Mouse (Mus musculus): Measurements from ENCODE around the gene Dlx5.

Gene Dlx5

DNA sequence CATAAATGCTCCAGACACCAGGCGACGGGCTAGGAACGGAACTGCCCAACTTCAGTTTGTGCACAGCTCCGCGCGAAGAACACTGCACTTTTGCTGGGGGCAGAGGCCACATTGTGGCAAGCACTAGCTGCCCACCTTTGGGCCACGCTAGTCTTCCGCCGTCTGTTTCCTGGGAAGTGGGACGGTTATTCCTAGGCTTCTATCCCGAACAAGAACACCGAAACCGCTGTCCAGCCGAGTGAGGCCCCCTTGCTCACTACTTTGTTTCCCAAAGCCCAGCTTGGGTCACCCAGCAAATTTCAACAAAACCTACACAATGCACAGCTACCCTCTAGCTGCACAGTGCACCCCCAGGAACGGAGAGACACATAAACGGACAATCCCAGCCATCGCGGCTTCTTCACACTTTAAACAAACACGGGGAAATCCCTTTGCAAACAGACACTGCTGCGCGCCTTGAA lies 21.9 kb downstream of the Dlx5 start:
- no peak for DNase-seq (ENCODE audit: low read depth)

- DNase-seq (ENCODE audit: low read depth): no peak
Measured at GRCm38 (mm10) chr6:6859111-6859949, 22.6 kb downstream of the Dlx5 start.

GRCm38 (mm10) chr6:6858571-6858970 lies 23.3 kb downstream of the Dlx5 start:
- DNase-seq (ENCODE audit: low read depth): no peak

DNA sequence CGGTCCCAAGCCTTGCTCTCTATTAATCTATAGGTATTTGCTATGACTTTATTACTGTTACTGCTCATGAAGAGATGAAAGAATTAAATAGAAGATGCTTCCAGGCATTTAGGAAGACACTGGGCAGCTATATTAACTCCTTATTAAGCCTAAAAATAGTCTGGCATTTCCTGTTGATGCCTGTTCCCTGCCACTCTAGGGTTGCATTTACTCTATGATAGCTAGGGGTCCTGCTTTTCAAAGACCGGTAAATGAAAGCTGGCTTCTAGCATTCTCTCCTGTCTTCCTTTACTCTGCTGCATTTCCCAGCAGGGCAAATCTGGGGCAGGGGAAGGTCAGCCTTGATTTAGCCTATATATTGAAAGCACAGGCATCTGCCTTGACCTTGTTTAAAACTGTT lies 24.1 kb downstream of the Dlx5 start:
- no peak for DNase-seq (ENCODE audit: low read depth)

GRCm38 (mm10) chr6:6856881-6857280 lies 25.0 kb downstream of the Dlx5 start:
- no peak for DNase-seq (ENCODE audit: low read depth)

- DNase-seq (ENCODE audit: low read depth): no peak
Measured at GRCm38 (mm10) chr6:6856316-6856715, 25.6 kb downstream of the Dlx5 start.

- no peak for DNase-seq (ENCODE audit: low read depth)
Measured at GRCm38 (mm10) chr6:6855746-6856185, 26.1 kb downstream of the Dlx5 start.

- DNase-seq (ENCODE audit: low read depth): no peak
Measured at GRCm38 (mm10) chr6:6854902-6855745, 26.8 kb downstream of the Dlx5 start.

DNA sequence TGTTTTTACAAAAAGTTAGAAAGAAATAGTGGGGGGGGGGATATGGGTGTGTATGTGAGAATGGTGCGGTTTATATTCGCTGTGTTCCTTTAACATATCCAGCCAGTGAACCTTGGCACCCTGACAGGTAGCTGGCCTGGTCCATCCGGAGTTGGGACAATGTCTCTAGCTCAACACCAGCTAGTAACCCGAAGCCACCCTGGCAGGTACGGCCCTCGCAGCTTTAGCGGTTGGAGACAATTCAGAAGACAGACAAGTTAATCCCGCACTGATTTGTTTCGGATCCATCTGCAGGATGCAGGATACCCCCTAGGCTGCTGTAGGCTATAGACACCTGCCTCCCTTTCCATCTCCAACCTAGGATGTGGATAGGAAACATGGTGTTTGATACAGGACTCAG lies 27.7 kb downstream of the Dlx5 start:
- DNase-seq (ENCODE audit: low read depth): no peak

- no peak for DNase-seq (ENCODE audit: low read depth)
Measured at GRCm38 (mm10) chr6:6852944-6853343, 28.9 kb downstream of the Dlx5 start.

DNA sequence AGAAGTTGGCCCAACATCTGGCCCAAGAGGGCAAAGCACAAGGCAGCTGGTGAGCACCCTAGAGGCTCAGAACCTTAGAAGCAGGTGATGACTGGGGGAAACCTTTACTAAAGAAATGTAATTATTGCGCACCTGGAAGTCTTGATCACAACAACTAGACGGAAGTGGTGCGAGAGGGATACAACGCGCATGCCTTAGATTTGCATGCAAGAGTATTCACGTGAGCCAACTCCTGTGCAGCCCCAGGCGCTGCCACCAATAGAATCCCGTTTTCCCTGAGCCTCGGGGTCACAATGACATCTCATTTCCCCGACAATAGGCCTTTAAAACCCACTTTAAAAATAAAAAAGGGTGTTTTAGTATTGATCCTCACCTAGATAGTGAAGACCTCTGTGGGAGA lies 30.7 kb downstream of the Dlx5 start:
- DNase-seq (ENCODE audit: low read depth): no peak

GRCm38 (mm10) chr6:6850324-6851060 lies 31.4 kb downstream of the Dlx5 start:
- no peak for DNase-seq (ENCODE audit: low read depth)

GRCm38 (mm10) chr6:6849744-6850143 lies 32.1 kb downstream of the Dlx5 start:
- no peak for DNase-seq (ENCODE audit: low read depth)

DNA sequence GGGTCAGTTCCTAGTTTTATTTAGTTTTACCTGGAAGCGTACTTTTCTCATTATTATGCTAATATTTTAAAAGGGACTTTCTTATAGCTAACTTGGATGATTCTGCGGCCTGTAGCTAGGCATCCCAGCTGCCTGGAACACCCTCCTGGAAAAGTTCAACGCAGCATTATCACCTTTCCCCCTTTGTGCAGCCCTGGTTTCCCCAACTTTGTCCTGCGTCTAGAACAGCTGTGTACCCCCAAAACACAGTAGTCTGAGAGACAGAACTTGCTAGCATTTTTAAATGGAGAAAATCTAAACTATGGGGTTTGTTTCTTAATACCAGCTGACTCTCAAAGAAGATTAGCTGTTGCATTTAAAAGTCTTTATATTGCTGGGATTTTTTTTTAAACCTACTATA lies 33.3 kb downstream of the Dlx5 start:
- DNase-seq (ENCODE audit: low read depth): no peak

- DNase-seq (ENCODE audit: low read depth): no peak
Measured at GRCm38 (mm10) chr6:6833301-6833700, 48.6 kb downstream of the Dlx5 start.

- peak; percentile 61 for DNase-seq (ENCODE audit: low read depth)
Measured at GRCm38 (mm10) chr6:6830446-6830845, 51.4 kb downstream of the Dlx5 start.

Data from fibroblast of lung, adult 2 months (primary cell).